Mouse (Mus musculus): ENCODE data around the gene Rnf213. TPM values are rescaled to one million over a fixed set of nuclear protein-coding genes. Genes with fewer than 3 reads are reported as not detected.

The Rnf213 gene
- polyA plus RNA-seq, 1 experiment from 2014 or later, result 1.0 TPM

DNA sequence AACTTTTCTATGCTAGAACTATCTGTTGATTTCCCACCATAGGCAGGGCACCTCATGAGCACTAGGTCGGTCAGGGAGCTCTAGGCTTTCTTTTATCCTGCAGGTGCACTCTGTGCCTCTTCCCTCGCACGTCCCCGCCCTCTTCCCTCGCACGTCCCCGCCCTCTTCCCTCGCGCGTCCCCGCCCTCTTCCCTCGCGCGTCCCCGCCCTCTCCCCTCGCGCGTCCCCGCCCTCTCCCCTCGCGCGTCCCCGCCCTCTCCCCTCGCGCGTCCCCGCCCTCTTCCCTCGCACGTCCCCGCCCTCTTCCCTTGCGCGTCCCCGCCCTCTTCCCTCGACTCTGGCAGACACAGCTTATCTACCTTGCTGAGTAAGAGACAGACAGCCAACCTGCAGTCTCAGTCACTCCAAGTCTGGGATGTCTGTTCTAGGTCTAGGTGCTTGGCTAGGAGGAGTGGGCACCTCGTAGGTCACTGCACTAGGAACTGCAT lies 35.8 kb downstream of the Rnf213 start:
- Histone ChIP-seq H3K27ac (replicated peaks) (no peak overlapping the region), H3K4me1 (peaks cover 14% of the 10 kb centered on the region), H3K4me3 (peak overlapping the region; percentile 50), H3K27me3 (ENCODE audit: low read depth, poor library complexity, severe bottlenecking) (no peaks in the 10 kb centered on the region), H3K36me3 (no peaks in the 10 kb centered on the region), H3K9me3 (replicated peaks) (no peaks in the 10 kb centered on the region)
- peak; percentile 61 for DNase-seq (ENCODE audit: low spot score)
- under 1% methylated on average over 32 of the region's 35 CpGs for WGBS

GRCm38 (mm10) chr11:119431516-119431915 lies 38.6 kb downstream of the Rnf213 start:
- Histone ChIP-seq H3K27me3 (ENCODE audit: low read depth, poor library complexity, severe bottlenecking) (no peaks in the 10 kb centered on the region; the same call in 1 of the 2 replicates), H3K27ac (replicated peaks) (no peak overlapping the region), H3K9me3 (replicated peaks) (no peaks in the 10 kb centered on the region), H3K4me3 (no peak overlapping the region), H3K36me3 (no peaks in the 10 kb centered on the region), H3K4me1 (peaks cover 14% of the 10 kb centered on the region)
- 87% methylated on average over 12 of the region's 12 CpGs for WGBS
- DNase-seq (ENCODE audit: low spot score), result no peak

DNA sequence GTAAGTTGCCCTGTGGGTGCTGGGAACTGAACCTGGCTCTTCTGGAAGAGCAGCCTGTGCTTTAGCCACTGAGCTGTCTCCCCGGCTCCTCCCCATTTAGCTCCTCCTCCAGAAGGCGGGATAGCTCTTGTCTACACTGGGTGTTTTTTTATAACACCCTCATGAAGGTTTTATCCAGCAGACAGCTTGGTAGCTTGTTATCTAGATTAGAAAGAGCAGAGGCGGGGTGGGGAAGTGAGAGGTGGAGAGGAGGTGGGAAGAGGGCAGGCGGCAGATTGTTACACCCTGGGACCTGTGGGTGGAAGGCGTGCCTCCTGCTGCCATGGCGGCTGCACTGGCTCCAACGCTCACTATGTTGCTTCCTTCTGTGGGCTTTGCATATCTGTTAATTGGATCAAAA lies 39.8 kb downstream of the Rnf213 start:
- 79% methylated on average over 7 of the region's 7 CpGs for WGBS
- DNase-seq (ENCODE audit: low spot score), result no peak
- Histone ChIP-seq H3K27ac (replicated peaks) (no peak overlapping the region), H3K27me3 (ENCODE audit: low read depth, poor library complexity, severe bottlenecking) (no peaks in the 10 kb centered on the region; the same call in 1 of the 2 replicates), H3K36me3 (no peaks in the 10 kb centered on the region), H3K9me3 (replicated peaks) (no peaks in the 10 kb centered on the region), H3K4me3 (no peak overlapping the region), H3K4me1 (peaks cover 14% of the 10 kb centered on the region)

- no peak overlapping the region for H3K27ac ChIP-seq (replicated peaks)
- no peaks in the 10 kb centered on the region; the same call in 1 of the 2 replicates for H3K27me3 ChIP-seq (ENCODE audit: low read depth, poor library complexity, severe bottlenecking)
- no peaks in the 10 kb centered on the region for H3K9me3 ChIP-seq (replicated peaks)
- no peaks in the 10 kb centered on the region for H3K4me1 ChIP-seq
- no peak for DNase-seq (ENCODE audit: low spot score)
- 84% methylated on average over 4 of the region's 4 CpGs for WGBS
- H3K36me3 ChIP-seq, result no peaks in the 10 kb centered on the region
- no peak overlapping the region for H3K4me3 ChIP-seq
Measured at GRCm38 (mm10) chr11:119434316-119434715, 41.4 kb downstream of the Rnf213 start.

- no peaks in the 10 kb centered on the region for H3K9me3 ChIP-seq (replicated peaks)
- no peaks in the 10 kb centered on the region; the same call in 1 of the 2 replicates for H3K27me3 ChIP-seq (ENCODE audit: low read depth, poor library complexity, severe bottlenecking)
- H3K4me3 ChIP-seq, result no peak overlapping the region
- H3K4me1 ChIP-seq, result no peaks in the 10 kb centered on the region
- WGBS, result 80% methylated on average over 19 of the region's 19 CpGs
- no peak overlapping the region for H3K27ac ChIP-seq (replicated peaks)
- no peak for DNase-seq (ENCODE audit: low spot score)
- H3K36me3 ChIP-seq, result no peaks in the 10 kb centered on the region
Measured at GRCm38 (mm10) chr11:119435880-119436872, 43.3 kb downstream of the Rnf213 start.

DNA sequence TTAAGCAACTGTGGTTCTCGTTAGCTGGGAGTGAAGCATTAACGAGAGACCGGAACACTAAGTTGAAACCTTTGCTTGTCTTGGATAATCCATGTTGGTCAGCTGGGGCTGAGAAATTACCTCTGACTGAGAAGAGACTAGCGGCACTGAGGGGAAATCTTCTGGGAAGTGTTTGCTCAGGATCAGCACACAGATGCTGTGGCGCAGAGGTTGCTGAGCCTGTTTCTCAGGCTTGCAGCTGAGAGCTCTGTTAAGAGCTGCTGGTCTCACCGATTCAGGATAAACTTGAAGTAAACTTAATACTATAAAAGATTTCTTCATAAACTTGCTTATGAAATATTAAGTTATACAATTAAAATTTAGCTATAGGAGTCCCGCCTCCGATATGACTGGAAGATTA lies 45.9 kb downstream of the Rnf213 start:
- Histone ChIP-seq H3K27ac (replicated peaks) (no peak overlapping the region), H3K4me1 (no peaks in the 10 kb centered on the region), H3K4me3 (no peak overlapping the region), H3K27me3 (ENCODE audit: low read depth, poor library complexity, severe bottlenecking) (no peaks in the 10 kb centered on the region; the same call in 1 of the 2 replicates), H3K9me3 (replicated peaks) (no peaks in the 10 kb centered on the region), H3K36me3 (no peaks in the 10 kb centered on the region)
- 84% methylated on average over 8 of the region's 8 CpGs for WGBS
- DNase-seq (ENCODE audit: low spot score), result no peak

GRCm38 (mm10) chr11:119442199-119442598 lies 49.3 kb downstream of the Rnf213 start:
- H3K4me3 ChIP-seq, result no peak overlapping the region
- H3K9me3 ChIP-seq (replicated peaks), result no peaks in the 10 kb centered on the region
- no peaks in the 10 kb centered on the region for H3K27me3 ChIP-seq (ENCODE audit: low read depth, poor library complexity, severe bottlenecking)
- no peak overlapping the region for H3K27ac ChIP-seq (replicated peaks)
- no peaks in the 10 kb centered on the region for H3K36me3 ChIP-seq
- no peak for DNase-seq (ENCODE audit: low spot score)
- H3K4me1 ChIP-seq, result no peaks in the 10 kb centered on the region
- 92% methylated on average over 8 of the region's 8 CpGs for WGBS

GRCm38 (mm10) chr11:119443442-119443841 lies 50.5 kb downstream of the Rnf213 start:
- H3K36me3 ChIP-seq, result no peaks in the 10 kb centered on the region
- H3K9me3 ChIP-seq (replicated peaks), result no peaks in the 10 kb centered on the region
- H3K4me3 ChIP-seq, result no peak overlapping the region
- 95% methylated on average over 9 of the region's 9 CpGs for WGBS
- H3K4me1 ChIP-seq, result no peaks in the 10 kb centered on the region
- no peak for DNase-seq (ENCODE audit: low spot score)
- H3K27ac ChIP-seq (replicated peaks), result no peak overlapping the region
- no peaks in the 10 kb centered on the region for H3K27me3 ChIP-seq (ENCODE audit: low read depth, poor library complexity, severe bottlenecking)

- 91% methylated on average over 4 of the region's 4 CpGs for WGBS
Measured at GRCm38 (mm10) chr11:119456097-119456496, 63.2 kb downstream of the Rnf213 start.

GRCm38 (mm10) chr11:119477876-119478275 lies 85.0 kb downstream of the Rnf213 start:
- DNase-seq (ENCODE audit: low spot score), result no peak
- H3K4me3 ChIP-seq, result no peak overlapping the region
- no peaks in the 10 kb centered on the region for H3K9me3 ChIP-seq (replicated peaks)
- no peaks in the 10 kb centered on the region for H3K27me3 ChIP-seq (ENCODE audit: low read depth, poor library complexity, severe bottlenecking)
- no peaks in the 10 kb centered on the region for H3K36me3 ChIP-seq
- no peak overlapping the region for H3K27ac ChIP-seq (replicated peaks)
- H3K4me1 ChIP-seq, result no peaks in the 10 kb centered on the region
- 93% methylated on average over 4 of the region's 4 CpGs for WGBS

More at GRCm38 (mm10) chr11:119456097-119456496, 63.2 kb downstream of the Rnf213 start:
- no peaks in the 10 kb centered on the region for H3K36me3 ChIP-seq
- no peaks in the 10 kb centered on the region for H3K27me3 ChIP-seq (ENCODE audit: low read depth, poor library complexity, severe bottlenecking)
- no peaks in the 10 kb centered on the region for H3K9me3 ChIP-seq (replicated peaks)
- no peak overlapping the region for H3K27ac ChIP-seq (replicated peaks)
- no peaks in the 10 kb centered on the region for H3K4me1 ChIP-seq
- DNase-seq (ENCODE audit: low spot score), result no peak
- H3K4me3 ChIP-seq, result no peak overlapping the region

- H3K9me3 ChIP-seq (replicated peaks), result no peaks in the 10 kb centered on the region
- H3K27ac ChIP-seq (replicated peaks), result peak within 1 kb of the TSS; percentile 98
- peaks cover 27% of the 10 kb centered on the region for H3K36me3 ChIP-seq
- H3K4me1 ChIP-seq, result peaks cover 31% of the 10 kb centered on the region
- H3K4me3 ChIP-seq, result peak within 1 kb of the TSS; percentile 87
- peak; percentile 99 for DNase-seq (ENCODE audit: low spot score)
- peaks cover 11% of the 10 kb centered on the region for H3K27me3 ChIP-seq (ENCODE audit: low read depth, poor library complexity, severe bottlenecking)
- under 1% methylated on average over 66 of the region's 66 CpGs for WGBS
Measured at GRCm38 (mm10) chr11:119490861-119491689, 98.2 kb downstream of the Rnf213 start, which contains the start of gene Endov. Gene Endov (plus strand): TSS chr11:119491347.

DNA sequence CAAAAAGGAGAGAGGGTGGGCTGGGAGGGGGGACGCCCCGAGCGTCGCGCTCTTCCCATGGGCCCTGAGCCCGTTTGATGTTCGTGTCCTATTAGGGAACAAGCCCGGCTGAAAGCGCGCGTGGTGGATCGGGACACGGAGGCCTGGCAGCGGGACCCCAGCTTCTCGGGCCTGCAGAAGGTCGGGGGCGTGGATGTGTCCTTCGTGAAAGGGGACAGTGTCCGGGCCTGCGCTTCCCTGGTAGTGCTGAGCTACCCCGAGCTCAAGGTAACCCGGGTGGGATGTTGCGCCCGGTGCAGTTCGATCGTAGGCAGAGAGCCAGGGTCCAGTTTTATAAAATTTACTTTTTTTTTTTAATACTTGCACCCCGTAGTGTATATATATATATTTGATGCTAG lies 98.8 kb downstream of the Rnf213 start:
- DNase-seq (ENCODE audit: low spot score), result no peak
- Histone ChIP-seq H3K27me3 (ENCODE audit: low read depth, poor library complexity, severe bottlenecking) (peaks cover 11% of the 10 kb centered on the region), H3K9me3 (replicated peaks) (no peaks in the 10 kb centered on the region), H3K27ac (replicated peaks) (peak overlapping the region; percentile 98), H3K4me1 (peaks cover 31% of the 10 kb centered on the region), H3K36me3 (peaks cover 27% of the 10 kb centered on the region), H3K4me3 (peak overlapping the region; percentile 87)
- 6% methylated on average over 27 of the region's 27 CpGs for whole genome bisulfite sequencing

Data from midbrain, embryonic 10.5 days (tissue).